Mouse (Mus musculus) stomach, embryonic 14.5 days (tissue): ENCODE data around the gene Stard3. TPM values are rescaled to one million over a fixed set of nuclear protein-coding genes. Genes with fewer than 3 reads are reported as not detected.
A peak's percentile ranks its signal among the peaks of the same experiment; 100 is the strongest.

Experiments used
- ATAC-seq: fragments of 200-750 bp; cut with Nextera tagmentation; 2 replicates; pipeline ENCODE4 v1.8.0; 2017; ENCODE audit warnings: low read depth, moderate TSS enrichment; ENCODE audit not compliant: insufficient number of reproducible peaks, insufficient read depth, low FRiP score
- H3K27ac ChIP-seq: fragments of 300-500 bp; sonication (generic); 2 replicates; pipeline ENCODE4 v1.5.1; 2014; ENCODE audit warnings: mild to moderate bottlenecking, low read length, moderate library complexity, mixed read lengths
- H3K27me3 ChIP-seq: fragments of 300-500 bp; sonication (generic); 2 replicates; pipeline ENCODE4 v1.6.1; 2014; ENCODE audit warnings: low read length, control low read depth, mixed read lengths; ENCODE audit not compliant: control insufficient read depth, insufficient read depth
- H3K36me3 ChIP-seq: fragments of 300-500 bp; sonication (generic); 2 replicates; pipeline ENCODE4 v1.6.1; 2014; ENCODE audit warnings: mild to moderate bottlenecking, control low read depth, low read length, moderate library complexity, mixed read lengths; ENCODE audit not compliant: control insufficient read depth, insufficient read depth
- H3K4me1 ChIP-seq: fragments of 300-500 bp; sonication (generic); 2 replicates; pipeline ENCODE4 v1.6.1; 2014; ENCODE audit warnings: low read length, control low read depth, mixed read lengths; ENCODE audit not compliant: control insufficient read depth, insufficient read depth
- H3K4me2 ChIP-seq: fragments of 300-500 bp; sonication (generic); replicated peaks from 2 replicates; pipeline ENCODE4 v1.6.1; 2014; ENCODE audit warnings: low read depth, low read length, control low read depth
- H3K4me3 ChIP-seq: fragments of 300-500 bp; sonication (generic); 2 replicates; pipeline ENCODE4 v1.5.1; 2014; ENCODE audit warnings: low read depth, low read length, control low read depth
- H3K9ac ChIP-seq: fragments of 300-500 bp; sonication (generic); replicated peaks from 2 replicates; pipeline ENCODE4 v1.6.1; 2014; ENCODE audit warnings: low read depth, mild to moderate bottlenecking, control low read depth, low read length, moderate library complexity, mixed read lengths
- H3K9me3 ChIP-seq: fragments of 300-500 bp; sonication (generic); 2 replicates; pipeline ENCODE4 v1.6.1; 2016; ENCODE audit warnings: low read depth, low read length, control low read depth; ENCODE audit not compliant: control insufficient read depth
- WGBS: fragments of 180-500 bp; shearing (Covaris S2); extraction: QIAGEN DNeasy Blood & Tissue Kit; methylation state at CpG from one replicate; pipeline ENCODE4 v1.1.7; 2014; 5-methylcytosine and 5-hydroxymethylcytosine counted together
- polyA plus RNA-seq: library from polyadenylated mRNA; unstranded; fragments of >200 nt; fragmentation: Nextera tagmentation; extraction: Ambion mirVana; gene quantifications from 2 replicates; pipeline ENCODE4 v1.2.1, GENCODE M21; 2014

The Stard3 gene
- polyA plus RNA-seq, 1 experiment from 2014 or later = 43.7 TPM

DNA sequence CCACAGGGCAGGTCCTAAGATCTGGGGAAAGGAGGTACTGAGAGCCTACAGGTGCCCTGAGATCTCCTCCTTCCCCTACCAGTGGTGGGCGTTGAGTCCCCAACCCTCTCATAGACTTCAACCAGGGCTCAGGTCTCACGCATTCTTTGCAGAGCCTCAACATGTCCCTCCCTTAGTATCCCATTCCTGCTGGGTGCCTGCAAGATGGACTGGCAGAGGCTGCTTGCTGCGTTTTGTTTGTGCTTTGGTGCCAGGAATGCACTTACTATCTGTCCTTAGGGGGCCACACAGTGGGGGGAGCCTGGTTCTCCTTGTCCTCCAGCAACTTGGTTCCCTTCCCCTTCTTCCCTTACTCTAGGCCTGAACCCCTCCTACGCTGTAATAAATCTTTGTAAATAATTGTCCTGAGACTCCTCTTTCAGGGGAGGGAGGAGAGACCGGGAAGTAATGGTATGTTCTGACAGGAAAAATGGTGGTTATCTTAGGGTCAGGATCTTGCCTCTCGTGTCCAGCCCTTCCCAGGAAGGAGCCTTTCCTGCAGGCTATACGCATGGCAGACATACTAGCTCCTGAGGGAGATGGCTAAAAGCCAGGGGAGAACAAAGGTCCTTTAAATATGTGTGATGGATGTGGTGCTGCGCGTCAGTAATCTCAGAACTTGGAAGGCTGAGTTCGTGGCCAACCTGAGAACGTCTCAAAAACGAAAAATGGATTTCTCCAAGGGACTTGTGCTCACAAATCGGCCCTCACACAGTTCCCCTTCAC lies 590 bp upstream of the Stard3 start:
- H3K4me3 ChIP-seq = peak overlapping the region; percentile 58
- peak overlapping the region; percentile 18; the same call in 1 of the 2 replicates for H3K9ac ChIP-seq
- H3K9me3 ChIP-seq = no peaks in the 10 kb centered on the region
- peak overlapping the region; percentile 91 for H3K27ac ChIP-seq
- H3K4me2 ChIP-seq = peak overlapping the region; percentile 71
- H3K4me1 ChIP-seq = peaks cover 29% of the 10 kb centered on the region
- no peak; the same call in none of the 2 replicates for ATAC-seq
- 8% methylated on average over 13 of the region's 13 CpGs for WGBS
- H3K27me3 ChIP-seq = no peaks in the 10 kb centered on the region
- no peaks in the 10 kb centered on the region for H3K36me3 ChIP-seq

DNA sequence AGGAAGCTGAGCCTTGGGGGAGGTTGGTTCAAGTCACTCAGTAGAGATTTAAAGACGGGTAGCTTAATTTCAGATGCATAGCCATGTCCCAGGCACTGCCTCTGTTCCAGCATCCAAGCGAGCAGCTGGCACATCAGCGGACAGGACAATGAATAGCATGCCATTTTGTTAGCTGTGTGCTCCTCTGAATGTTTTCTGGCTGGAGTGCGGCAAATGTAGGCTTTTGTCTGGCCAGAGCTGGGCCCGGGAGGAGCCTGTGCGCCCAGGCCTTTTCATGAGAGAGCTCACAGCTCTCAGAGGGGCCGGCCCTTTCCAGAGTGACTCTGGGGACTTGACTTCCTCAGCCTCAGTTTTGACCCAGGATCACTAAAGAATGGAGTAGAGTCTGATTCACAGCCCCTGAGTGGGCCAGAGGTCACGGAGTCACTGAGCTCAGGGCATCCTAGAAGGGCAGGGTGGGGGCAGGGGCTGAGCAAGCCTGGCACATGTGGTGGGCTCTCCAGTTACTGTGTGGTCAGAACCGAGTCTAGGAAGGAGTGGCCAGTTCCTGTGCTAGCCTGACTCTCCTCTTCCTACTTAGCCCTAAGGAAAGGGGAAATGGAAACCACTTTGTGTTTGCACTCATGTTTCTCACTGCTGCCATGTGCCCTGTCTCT lies 2.8 kb downstream of the Stard3 start:
- peaks cover 30% of the 10 kb centered on the region for H3K4me1 ChIP-seq
- H3K9ac ChIP-seq = no peak overlapping the region
- ATAC-seq = no peak
- no peak overlapping the region for H3K4me3 ChIP-seq
- no peaks in the 10 kb centered on the region for H3K9me3 ChIP-seq
- WGBS = 70% methylated on average over 9 of the region's 9 CpGs
- 0 out of 2 replicates have a peak overlapping the region, but pooled peaks have one; percentile 3 for H3K4me2 ChIP-seq
- peak overlapping the region; percentile 5; the same call in 1 of the 2 replicates for H3K27ac ChIP-seq
- H3K27me3 ChIP-seq = no peaks in the 10 kb centered on the region
- H3K36me3 ChIP-seq = no peaks in the 10 kb centered on the region

DNA sequence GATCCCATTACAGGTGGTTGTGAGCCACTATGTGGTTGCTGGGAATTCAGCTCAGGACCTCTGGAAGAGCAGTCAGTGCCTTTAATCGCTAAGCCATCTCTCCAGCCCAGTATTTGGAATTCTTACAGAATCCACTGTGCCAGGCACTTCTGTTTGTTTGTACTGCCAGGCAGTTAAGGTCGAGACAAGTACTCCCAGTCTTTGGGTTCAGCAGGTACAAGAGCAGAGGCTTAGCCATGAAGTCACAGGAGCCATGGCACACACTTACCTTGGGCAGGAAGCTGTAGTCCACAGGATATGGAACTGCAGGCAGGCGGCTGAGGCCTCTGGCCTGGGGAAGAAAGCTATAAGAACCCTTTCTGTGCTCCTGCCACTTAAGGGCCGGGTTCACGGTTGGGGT lies 5.6 kb downstream of the Stard3 start:
- ATAC-seq = no peak
- H3K9me3 ChIP-seq = no peaks in the 10 kb centered on the region
- no peak overlapping the region for H3K4me2 ChIP-seq
- H3K27ac ChIP-seq = no peak overlapping the region
- H3K4me1 ChIP-seq = peaks cover 17% of the 10 kb centered on the region
- H3K36me3 ChIP-seq = no peaks in the 10 kb centered on the region
- whole genome bisulfite sequencing = 72% methylated on average over 5 of the region's 5 CpGs
- no peaks in the 10 kb centered on the region for H3K27me3 ChIP-seq
- no peak overlapping the region for H3K4me3 ChIP-seq
- H3K9ac ChIP-seq = no peak overlapping the region

DNA sequence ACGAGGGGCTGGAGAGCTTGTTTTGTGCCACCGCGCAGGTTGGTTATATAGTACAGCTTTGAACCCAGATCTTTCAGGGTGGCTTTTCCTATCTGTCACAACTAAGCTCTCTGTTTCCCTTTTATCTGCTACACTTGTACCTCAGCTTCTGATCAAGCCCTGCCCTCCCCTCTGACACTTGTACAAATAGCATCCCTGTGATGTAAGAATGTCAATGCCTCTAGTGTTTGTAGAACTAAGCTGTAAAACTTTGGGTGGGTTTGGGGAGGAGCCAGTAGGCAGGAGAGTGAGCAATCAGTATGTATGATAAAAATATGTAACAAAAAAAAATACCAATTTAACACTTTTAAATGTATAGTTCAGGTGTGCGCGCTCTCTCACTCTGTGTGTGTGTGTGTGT lies 6.2 kb downstream of the Stard3 start:
- Histone ChIP-seq H3K27ac (no peak overlapping the region), H3K36me3 (no peaks in the 10 kb centered on the region), H3K4me2 (no peak overlapping the region), H3K4me3 (no peak overlapping the region), H3K27me3 (no peaks in the 10 kb centered on the region), H3K4me1 (peaks cover 11% of the 10 kb centered on the region), H3K9me3 (no peaks in the 10 kb centered on the region), H3K9ac (no peak overlapping the region)
- no peak for ATAC-seq
- WGBS = 86% methylated on average over 5 of the region's 5 CpGs

DNA sequence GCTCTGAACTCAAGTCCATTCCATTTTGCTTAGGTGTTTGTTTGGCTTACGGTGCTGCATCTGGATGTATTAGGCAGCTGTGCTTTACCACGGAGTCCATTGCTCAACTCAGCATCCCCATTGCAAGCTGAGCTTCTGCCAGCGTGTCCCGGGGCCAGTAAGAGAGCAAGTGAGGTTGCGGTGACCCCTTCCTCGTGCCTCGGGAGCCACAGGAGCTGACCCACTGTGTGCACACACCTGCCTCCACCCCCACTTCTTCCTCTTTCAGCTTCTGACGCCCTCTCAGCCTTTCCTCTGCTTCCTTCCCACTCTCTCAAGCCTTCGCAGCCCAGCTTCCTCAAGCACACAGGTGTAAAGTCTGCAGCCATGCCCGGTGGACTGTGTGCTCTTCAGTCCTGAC lies 8.1 kb downstream of the Stard3 start:
- no peak for ATAC-seq
- Histone ChIP-seq H3K27me3 (no peaks in the 10 kb centered on the region), H3K4me3 (no peak overlapping the region), H3K4me2 (no peak overlapping the region), H3K27ac (no peak overlapping the region), H3K9me3 (no peaks in the 10 kb centered on the region), H3K9ac (no peak overlapping the region), H3K4me1 (peaks cover 5% of the 10 kb centered on the region; the same call in 1 of the 2 replicates), H3K36me3 (no peaks in the 10 kb centered on the region)
- 71% methylated on average over 10 of the region's 10 CpGs for WGBS

DNA sequence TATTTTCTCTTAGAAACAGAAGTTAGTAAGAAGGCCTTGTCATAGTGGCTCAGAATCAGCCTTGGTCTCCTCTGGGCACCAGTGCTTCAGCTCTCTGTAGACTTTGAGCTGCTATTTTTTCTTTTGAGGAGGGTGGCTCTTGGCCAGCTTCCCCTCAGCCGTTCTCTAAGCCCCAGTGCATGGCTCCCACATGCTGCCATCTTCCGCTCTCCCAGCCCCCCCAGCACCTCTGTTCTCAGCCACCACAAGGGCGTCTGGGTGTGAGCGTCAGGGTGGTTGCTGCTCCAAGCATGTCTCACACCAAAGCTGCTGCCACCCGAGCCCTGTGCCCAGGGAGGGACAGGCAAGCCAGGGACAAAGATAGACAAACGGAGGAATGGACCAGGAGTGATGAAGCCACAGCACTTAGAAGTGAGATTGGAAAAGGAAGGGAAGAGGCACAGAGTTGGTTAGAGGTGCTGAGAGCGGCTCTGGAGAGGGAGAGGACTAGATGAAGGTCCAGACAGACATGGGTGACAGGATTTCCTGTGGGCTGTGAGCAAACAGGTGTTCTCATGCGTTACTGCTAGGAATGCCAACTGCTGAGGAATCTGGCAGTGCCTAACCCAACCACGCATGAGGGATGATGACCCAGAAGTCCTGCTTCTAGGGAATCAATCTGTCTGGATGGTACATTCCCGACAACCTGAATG lies 9.1 kb downstream of the Stard3 start:
- Histone ChIP-seq H3K9ac (no peak overlapping the region), H3K27ac (no peak overlapping the region), H3K4me2 (no peak overlapping the region), H3K9me3 (no peaks in the 10 kb centered on the region), H3K36me3 (no peaks in the 10 kb centered on the region), H3K4me3 (no peak overlapping the region), H3K27me3 (no peaks in the 10 kb centered on the region), H3K4me1 (peaks cover 9% of the 10 kb centered on the region; the same call in 1 of the 2 replicates)
- ATAC-seq = no peak
- 75% methylated on average over 10 of the region's 10 CpGs for WGBS

DNA sequence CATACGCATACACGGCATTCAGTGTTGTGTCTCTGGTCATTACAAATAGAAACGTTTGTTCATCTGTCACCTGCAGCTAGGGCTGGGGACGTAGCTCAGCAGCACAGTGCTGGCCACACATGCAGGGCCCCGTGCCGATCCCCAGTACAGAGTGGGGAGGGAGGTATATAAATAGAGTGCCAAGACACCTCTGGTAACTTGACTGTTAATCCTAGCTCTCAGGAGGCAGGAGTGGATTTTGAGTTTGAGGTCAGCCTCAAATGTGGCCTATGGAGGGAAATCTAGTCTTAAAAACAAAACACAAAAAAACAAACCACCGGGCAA lies 9.7 kb downstream of the Stard3 start:
- H3K4me2 ChIP-seq = no peak overlapping the region
- no peaks in the 10 kb centered on the region for H3K9me3 ChIP-seq
- 78% methylated on average over 7 of the region's 7 CpGs for WGBS
- 0 out of 2 replicates have a peak, but pooled peaks cover under 1% of the 10 kb centered on the region for H3K36me3 ChIP-seq
- no peak overlapping the region for H3K4me3 ChIP-seq
- ATAC-seq = no peak
- no peaks in the 10 kb centered on the region for H3K27me3 ChIP-seq
- no peak overlapping the region for H3K9ac ChIP-seq
- H3K4me1 ChIP-seq = peaks cover 9% of the 10 kb centered on the region; the same call in 1 of the 2 replicates
- H3K27ac ChIP-seq = no peak overlapping the region

DNA sequence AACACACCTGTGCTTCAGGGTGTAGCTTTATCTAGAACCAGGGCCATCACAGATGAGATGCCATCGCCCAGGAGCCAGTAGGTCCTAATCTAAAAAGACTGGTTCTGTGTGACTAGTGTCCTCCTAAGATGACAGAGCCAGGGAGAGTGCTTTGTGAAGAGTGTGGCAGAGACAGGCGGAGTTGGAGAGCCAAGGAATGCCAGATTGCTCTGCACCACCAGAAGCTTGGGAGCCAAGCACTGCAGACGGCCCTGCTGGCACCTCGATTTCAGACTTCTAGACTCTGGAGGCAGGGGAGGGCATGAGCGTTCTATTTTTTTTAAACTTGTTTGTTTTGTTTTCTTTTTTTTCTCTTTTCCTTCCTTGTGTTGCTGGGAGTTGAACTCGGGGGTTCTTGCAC lies 11.2 kb downstream of the Stard3 start:
- H3K27ac ChIP-seq = no peak overlapping the region
- no peak overlapping the region for H3K4me2 ChIP-seq
- no peak for ATAC-seq
- H3K9ac ChIP-seq = no peak overlapping the region
- 78% methylated on average over 6 of the region's 6 CpGs for WGBS
- 0 out of 2 replicates have a peak, but pooled peaks cover 4% of the 10 kb centered on the region for H3K4me1 ChIP-seq
- no peak overlapping the region for H3K4me3 ChIP-seq
- H3K9me3 ChIP-seq = no peaks in the 10 kb centered on the region
- H3K36me3 ChIP-seq = 0 out of 2 replicates have a peak, but pooled peaks cover 3% of the 10 kb centered on the region
- no peaks in the 10 kb centered on the region for H3K27me3 ChIP-seq
